Mouse (Mus musculus) forebrain, embryonic 15.5 days (tissue): ENCODE measurements around the gene Scfd2. TPM values are rescaled to one million over a fixed set of nuclear protein-coding genes. Genes with fewer than 3 reads are reported as not detected.

Experiments used
- ATAC-seq: fragments of 200-750 bp; cut with Nextera tagmentation; replicated peaks from 2 replicates; pipeline ENCODE4 v1.8.0; 2017; ENCODE audit warnings: mild to moderate bottlenecking, moderate TSS enrichment, moderate library complexity
- H3K27ac ChIP-seq: fragments of 300-500 bp; sonication (generic); replicated peaks from 2 replicates; pipeline ENCODE4 v1.5.1; 2015; ENCODE audit warnings: mild to moderate bottlenecking, inconsistent platforms
- H3K27me3 ChIP-seq: fragments of 300-500 bp; sonication (generic); 2 replicates; pipeline ENCODE4 v1.6.1; 2015; ENCODE audit warnings: inconsistent platforms
- H3K36me3 ChIP-seq: fragments of 300-500 bp; sonication (generic); 2 replicates; pipeline ENCODE4 v1.6.1; 2015; ENCODE audit warnings: mild to moderate bottlenecking, inconsistent platforms
- H3K4me1 ChIP-seq: fragments of 300-500 bp; sonication (generic); 2 replicates; pipeline ENCODE4 v1.6.1; 2015; ENCODE audit warnings: inconsistent platforms
- H3K4me2 ChIP-seq: fragments of 300-500 bp; sonication (generic); replicated peaks from 2 replicates; pipeline ENCODE4 v1.6.1; 2015; ENCODE audit warnings: mild to moderate bottlenecking, inconsistent platforms
- H3K4me3 ChIP-seq: fragments of 300-500 bp; sonication (generic); 2 replicates; pipeline ENCODE4 v1.5.1; 2015; ENCODE audit warnings: mild to moderate bottlenecking, inconsistent platforms
- H3K9ac ChIP-seq: fragments of 300-500 bp; sonication (generic); replicated peaks from 2 replicates; pipeline ENCODE4 v1.6.1; 2015; ENCODE audit warnings: mild to moderate bottlenecking, inconsistent platforms
- H3K9me3 ChIP-seq: fragments of 300-500 bp; sonication (generic); 2 replicates; pipeline ENCODE4 v1.6.1; 2016; ENCODE audit warnings: inconsistent platforms
- WGBS: fragments of 180-500 bp; shearing (Covaris S2); methylation state at CpG from one replicate; pipeline ENCODE4 v1.1.7; 2015; ENCODE audit warnings: mixed read lengths; 5-methylcytosine and 5-hydroxymethylcytosine counted together
- polyA plus RNA-seq: library from polyadenylated mRNA; unstranded; fragments of >200 nt; fragmentation: Nextera tagmentation; extraction: Ambion mirVana; gene quantifications from 2 replicates; pipeline ENCODE4 v1.2.1, GENCODE M21; 2015

Gene Scfd2
- polyA plus RNA-seq, 1 experiment from 2014 or later, result 24.7 TPM

GRCm38 (mm10) chr5:74200481-74200880 lies 331.1 kb downstream of the Scfd2 start:
- H3K4me1 ChIP-seq, result peaks cover 30% of the 10 kb centered on the region
- 91% methylated on average over 8 of the region's 8 CpGs for WGBS
- no peak for ATAC-seq

GRCm38 (mm10) chr5:74199793-74200192 lies 331.8 kb downstream of the Scfd2 start:
- Histone ChIP-seq H3K4me3 (no peak overlapping the region), H3K9ac (no peak overlapping the region), H3K36me3 (no peaks in the 10 kb centered on the region), H3K27ac (no peak overlapping the region), H3K27me3 (no peaks in the 10 kb centered on the region), H3K4me2 (no peak overlapping the region), H3K4me1 (peaks cover 33% of the 10 kb centered on the region), H3K9me3 (no peaks in the 10 kb centered on the region)
- ATAC-seq, result no peak
- WGBS, result 92% methylated on average over 13 of the region's 13 CpGs

More at GRCm38 (mm10) chr5:74200481-74200880, 331.1 kb downstream of the Scfd2 start:
- no peak overlapping the region for H3K4me3 ChIP-seq
- H3K9me3 ChIP-seq, result no peaks in the 10 kb centered on the region
- H3K4me2 ChIP-seq, result no peak overlapping the region
- H3K36me3 ChIP-seq, result no peaks in the 10 kb centered on the region
- H3K27ac ChIP-seq, result no peak overlapping the region
- H3K9ac ChIP-seq, result no peak overlapping the region
- H3K27me3 ChIP-seq, result no peaks in the 10 kb centered on the region

DNA sequence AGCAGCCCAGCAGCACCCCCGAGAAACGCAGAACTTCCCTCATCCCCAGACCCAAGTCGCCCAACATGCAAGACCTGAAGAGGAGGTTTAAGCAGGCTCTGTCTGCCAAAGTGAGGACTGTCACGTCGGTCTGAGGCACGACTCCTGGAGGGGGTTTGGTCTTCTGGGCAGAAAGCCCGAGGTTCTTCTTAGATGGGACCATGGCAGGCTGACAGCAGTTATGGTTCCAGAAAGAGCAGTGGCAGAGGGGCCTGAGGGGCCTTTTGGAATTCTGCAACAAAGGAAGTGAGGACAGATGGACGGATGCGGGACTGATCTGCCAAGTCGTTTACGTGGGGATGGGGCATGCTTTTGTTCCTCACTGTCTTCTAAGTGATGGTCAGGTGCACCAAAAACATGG lies 333.1 kb downstream of the Scfd2 start:
- Histone ChIP-seq H3K9ac (no peak overlapping the region), H3K4me2 (no peak overlapping the region), H3K4me3 (no peak overlapping the region), H3K27ac (no peak overlapping the region), H3K4me1 (peaks cover 38% of the 10 kb centered on the region), H3K36me3 (no peaks in the 10 kb centered on the region), H3K27me3 (no peaks in the 10 kb centered on the region), H3K9me3 (no peaks in the 10 kb centered on the region)
- ATAC-seq, result no peak
- 68% methylated on average over 11 of the region's 11 CpGs for WGBS

DNA sequence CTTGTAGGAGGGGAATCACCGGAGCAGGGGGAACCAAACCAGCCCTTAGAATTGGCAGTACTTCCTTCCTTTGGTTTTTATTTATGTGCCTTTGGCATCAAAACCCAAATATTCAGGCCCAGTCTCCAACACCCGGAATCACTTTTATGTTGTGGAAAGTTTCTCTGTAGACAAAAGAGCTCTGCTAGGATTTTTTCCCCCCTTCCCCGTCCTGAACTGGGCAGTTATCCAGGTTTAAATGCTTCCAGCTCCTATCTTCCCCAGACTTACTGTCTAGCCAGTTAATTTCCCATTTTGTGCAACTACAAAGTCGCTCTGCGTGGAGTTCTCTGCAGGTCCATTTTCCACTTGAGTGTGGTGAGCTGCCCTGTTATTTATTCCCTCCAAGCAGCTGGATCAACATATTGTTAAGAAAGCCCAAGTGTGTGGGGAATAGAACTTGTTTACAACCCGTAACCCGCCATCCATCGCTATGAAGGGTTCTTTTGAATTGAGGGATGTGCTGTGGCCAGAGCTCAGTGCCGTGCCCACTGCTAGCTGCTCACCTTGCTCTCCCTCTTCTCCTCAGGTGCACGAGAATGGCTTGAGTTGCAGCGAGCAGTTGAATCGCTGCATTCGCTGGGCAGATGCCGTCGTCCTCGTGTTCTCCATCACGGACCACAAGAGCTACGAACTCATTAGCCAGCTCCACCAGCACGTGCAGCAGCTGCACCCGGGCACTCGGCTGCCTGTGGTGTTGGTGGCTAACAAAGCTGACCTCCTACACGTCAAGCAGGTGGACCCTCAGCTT lies 333.8 kb downstream of the Scfd2 start:
- no peaks in the 10 kb centered on the region for H3K36me3 ChIP-seq
- peak overlapping the region; percentile 31; the same call in 1 of the 2 replicates for H3K27ac ChIP-seq
- no peak for ATAC-seq
- H3K9me3 ChIP-seq, result no peaks in the 10 kb centered on the region
- H3K27me3 ChIP-seq, result no peaks in the 10 kb centered on the region
- H3K4me2 ChIP-seq, result peak overlapping the region; percentile 88; the same call in 1 of the 2 replicates
- peaks cover 38% of the 10 kb centered on the region for H3K4me1 ChIP-seq
- 58% methylated on average over 22 of the region's 22 CpGs for WGBS
- no peak overlapping the region for H3K9ac ChIP-seq
- no peak overlapping the region; the same call in 1 of the 2 replicates for H3K4me3 ChIP-seq

DNA sequence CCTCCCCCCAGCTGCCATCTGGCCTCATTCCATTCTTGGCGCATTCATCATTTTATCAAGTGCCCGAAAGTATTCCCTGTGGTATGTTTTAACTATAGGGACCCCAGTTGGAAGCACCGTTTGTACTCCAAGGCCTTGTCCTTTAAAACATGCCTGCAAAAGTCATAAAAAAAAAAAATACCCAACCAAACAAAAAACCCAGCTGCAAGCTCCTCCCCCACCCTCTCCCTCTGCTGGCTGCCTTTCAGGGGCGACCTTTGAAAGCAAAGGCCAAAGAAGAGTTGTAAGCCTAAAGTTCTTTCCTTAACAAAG lies 335.3 kb downstream of the Scfd2 start:
- no peak overlapping the region for H3K9ac ChIP-seq
- H3K4me1 ChIP-seq, result peaks cover 38% of the 10 kb centered on the region
- H3K4me2 ChIP-seq, result peak overlapping the region; percentile 88
- H3K36me3 ChIP-seq, result no peaks in the 10 kb centered on the region
- H3K9me3 ChIP-seq, result no peaks in the 10 kb centered on the region
- peak overlapping the region; percentile 92 for H3K4me3 ChIP-seq
- H3K27ac ChIP-seq, result peak overlapping the region; percentile 17; the same call in 1 of the 2 replicates
- no peak for ATAC-seq
- under 1% methylated on average over 4 of the region's 4 CpGs for WGBS
- no peaks in the 10 kb centered on the region for H3K27me3 ChIP-seq

- WGBS, result under 1% methylated on average over 27 of the region's 27 CpGs
- peaks cover 38% of the 10 kb centered on the region for H3K4me1 ChIP-seq
These were observed 335.8 kb downstream of the Scfd2 start for GRCm38 (mm10) chr5:74195614-74196306.

DNA sequence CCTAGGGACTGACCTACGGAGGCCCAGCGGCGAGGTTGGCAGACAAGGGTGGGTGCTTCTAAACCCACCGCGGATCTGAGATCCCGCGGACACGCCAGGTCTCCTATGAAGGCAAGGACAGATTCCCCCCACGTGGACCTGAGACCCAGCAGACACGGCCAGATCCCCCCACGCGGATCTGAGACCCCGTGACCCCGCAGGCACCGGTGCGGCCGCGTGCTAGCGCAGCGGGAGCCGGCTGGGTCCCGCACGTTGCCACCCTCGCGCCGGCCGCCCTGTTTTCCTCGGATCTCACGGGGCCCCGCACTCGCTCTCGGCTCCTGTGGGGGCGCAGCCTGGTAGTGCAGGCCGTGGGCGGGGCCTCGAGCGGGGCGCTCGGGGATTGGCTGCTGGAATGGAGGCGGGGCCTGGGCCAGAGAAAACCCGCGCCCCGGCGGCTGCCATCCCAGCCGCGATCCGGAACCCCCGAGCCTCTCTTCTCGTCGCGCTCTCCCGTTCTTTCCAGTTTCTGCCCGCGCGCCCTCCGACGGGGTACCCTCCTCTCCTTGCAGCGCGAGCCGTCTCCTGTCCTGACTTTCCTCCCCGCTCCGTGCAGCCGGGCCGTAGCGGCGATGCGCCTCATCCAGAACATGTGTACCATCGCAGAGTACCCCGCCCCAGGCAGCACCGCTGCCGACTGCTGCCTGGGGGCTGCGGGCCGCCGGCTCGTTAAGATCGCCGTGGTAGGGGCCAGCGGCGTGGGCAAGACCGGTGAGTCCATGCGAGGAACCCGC lies 336.5 kb downstream of the Scfd2 start, which contains the start of gene Rasl11b:
Gene Rasl11b, plus strand, starts transcription at position 446 of the 773 bp plus-strand sequence.
- WGBS, result under 1% methylated on average over 81 of the region's 82 CpGs
- peak; percentile 97 for ATAC-seq
- no peaks in the 10 kb centered on the region for H3K9me3 ChIP-seq
- peaks cover 42% of the 10 kb centered on the region for H3K4me1 ChIP-seq
- H3K4me2 ChIP-seq, result peak within 1 kb of the TSS; percentile 88
- H3K9ac ChIP-seq, result peak within 1 kb of the TSS; percentile 88
- H3K27me3 ChIP-seq, result no peaks in the 10 kb centered on the region
- peak within 1 kb of the TSS; percentile 92 for H3K4me3 ChIP-seq
- peak within 1 kb of the TSS; percentile 74 for H3K27ac ChIP-seq
- H3K36me3 ChIP-seq, result no peaks in the 10 kb centered on the region

More at GRCm38 (mm10) chr5:74195614-74196306, 335.8 kb downstream of the Scfd2 start:
- Histone ChIP-seq H3K27me3 (no peaks in the 10 kb centered on the region), H3K27ac (peak overlapping the region; percentile 74), H3K9me3 (no peaks in the 10 kb centered on the region), H3K4me2 (peak overlapping the region; percentile 88), H3K9ac (peak overlapping the region; percentile 88), H3K4me3 (peak overlapping the region; percentile 92), H3K36me3 (no peaks in the 10 kb centered on the region)
- ATAC-seq, result no peak; the same call in 1 of the 2 replicates

GRCm38 (mm10) chr5:74194027-74194840 lies 337.3 kb downstream of the Scfd2 start:
- peak overlapping the region; percentile 92 for H3K4me3 ChIP-seq
- H3K9me3 ChIP-seq, result no peaks in the 10 kb centered on the region
- H3K9ac ChIP-seq, result peak overlapping the region; percentile 88
- WGBS, result 28% methylated on average over 16 of the region's 16 CpGs
- no peaks in the 10 kb centered on the region for H3K27me3 ChIP-seq
- H3K27ac ChIP-seq, result no peak overlapping the region
- no peaks in the 10 kb centered on the region for H3K36me3 ChIP-seq
- ATAC-seq, result 0 out of 2 replicates have a peak, but pooled peaks have one; percentile 0
- H3K4me1 ChIP-seq, result peaks cover 50% of the 10 kb centered on the region
- peak overlapping the region; percentile 88 for H3K4me2 ChIP-seq

DNA sequence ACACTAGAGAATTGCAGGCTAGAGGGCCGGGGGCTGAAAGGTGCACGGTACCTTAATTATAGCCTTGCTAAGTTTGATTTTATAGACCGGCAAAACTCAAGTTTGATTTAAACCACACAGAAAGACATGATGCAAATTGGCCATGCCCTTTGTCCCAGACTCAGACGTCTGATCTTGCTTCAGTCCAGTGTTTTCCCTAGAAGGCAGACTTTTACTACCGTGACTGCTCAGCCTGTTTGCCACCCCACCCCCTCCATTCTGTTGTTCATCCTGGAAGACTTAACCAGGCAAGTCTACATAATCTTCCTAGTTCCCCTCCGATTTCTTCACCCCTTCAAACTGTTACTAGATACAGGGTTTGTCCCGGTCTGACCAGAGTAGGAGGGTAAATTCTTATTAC lies 337.9 kb downstream of the Scfd2 start:
- no peak for ATAC-seq
- H3K4me1 ChIP-seq, result peaks cover 51% of the 10 kb centered on the region
- no peak overlapping the region for H3K9ac ChIP-seq
- H3K4me3 ChIP-seq, result no peak overlapping the region
- H3K4me2 ChIP-seq, result no peak overlapping the region
- H3K36me3 ChIP-seq, result no peaks in the 10 kb centered on the region
- WGBS, result 49% methylated on average over 7 of the region's 7 CpGs
- H3K27ac ChIP-seq, result no peak overlapping the region
- no peaks in the 10 kb centered on the region for H3K27me3 ChIP-seq
- no peaks in the 10 kb centered on the region for H3K9me3 ChIP-seq

DNA sequence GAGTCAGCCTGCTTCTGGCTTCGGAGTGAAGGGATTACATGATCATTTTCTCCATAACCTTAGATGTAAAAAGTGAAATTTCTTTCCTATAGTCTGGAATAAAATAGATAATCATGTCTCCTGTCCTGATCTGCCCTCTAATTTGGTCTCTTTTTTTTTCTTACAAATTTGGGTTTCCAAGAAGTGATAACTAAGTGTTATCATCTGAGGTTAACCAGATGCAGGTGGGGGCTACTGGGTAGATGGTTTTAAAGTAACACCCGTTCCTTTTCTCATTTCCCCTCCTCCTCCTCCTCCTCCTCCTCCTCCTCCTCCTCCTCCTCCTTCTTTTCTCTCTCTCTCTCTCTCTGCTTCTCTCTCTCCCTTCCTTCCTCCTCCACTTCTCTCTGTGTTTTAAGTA lies 338.6 kb downstream of the Scfd2 start:
- ATAC-seq, result no peak
- no peak overlapping the region for H3K27ac ChIP-seq
- no peaks in the 10 kb centered on the region for H3K27me3 ChIP-seq
- 69% methylated on average over 2 of the region's 2 CpGs for WGBS
- no peak overlapping the region for H3K4me2 ChIP-seq
- H3K4me3 ChIP-seq, result no peak overlapping the region
- H3K9ac ChIP-seq, result no peak overlapping the region
- peaks cover 45% of the 10 kb centered on the region for H3K4me1 ChIP-seq
- H3K36me3 ChIP-seq, result no peaks in the 10 kb centered on the region
- no peaks in the 10 kb centered on the region for H3K9me3 ChIP-seq

- 77% methylated on average over 5 of the region's 5 CpGs for WGBS
- no peaks in the 10 kb centered on the region for H3K36me3 ChIP-seq
- peaks cover 25% of the 10 kb centered on the region for H3K4me1 ChIP-seq
- H3K27me3 ChIP-seq, result no peaks in the 10 kb centered on the region
- H3K4me2 ChIP-seq, result no peak overlapping the region
- H3K9ac ChIP-seq, result no peak overlapping the region
- no peak overlapping the region for H3K27ac ChIP-seq
- ATAC-seq, result no peak
- H3K9me3 ChIP-seq, result no peaks in the 10 kb centered on the region
- no peak overlapping the region for H3K4me3 ChIP-seq
These were observed 340.6 kb downstream of the Scfd2 start for GRCm38 (mm10) chr5:74190911-74191310.
